Mouse (Mus musculus) testis, adult 2 months (tissue): Measurements from ENCODE around the gene Jade3.

Experiments used
- CTCF ChIP-seq: fragments of 200-500 bp; IDR thresholded peaks from 2 replicates; pipeline ENCODE4 v1.5.1; 2012; ENCODE audit warnings: low read depth, mild to moderate bottlenecking, inconsistent platforms, low read length, moderate library complexity; ENCODE audit not compliant: control insufficient read depth, insufficient read depth, insufficient replicate concordance
- POLR2A ChIP-seq: fragments of 200-500 bp; IDR thresholded peaks from 2 replicates; pipeline ENCODE4 v1.6.1; 2012; ENCODE audit warnings: low read depth, mild to moderate bottlenecking, inconsistent platforms, low read length, moderate library complexity; ENCODE audit not compliant: control insufficient read depth

DNA sequence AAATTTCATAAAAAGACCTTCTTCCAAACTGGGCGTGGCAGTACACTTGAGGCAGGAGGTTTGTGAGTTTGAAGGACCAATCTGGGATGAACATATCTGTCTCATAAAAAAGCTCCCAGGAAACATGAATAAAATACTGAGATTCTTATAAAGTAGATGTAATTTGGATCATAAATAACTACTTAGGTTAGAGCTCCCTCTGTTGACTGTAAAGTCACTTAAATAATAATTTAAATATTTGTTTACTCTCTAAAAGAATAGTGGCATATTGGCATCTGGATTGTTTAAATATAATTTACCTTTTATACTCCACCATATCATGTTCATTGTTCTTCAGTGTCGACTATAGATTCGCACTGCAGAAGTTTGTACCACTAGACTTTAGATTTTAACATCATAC lies 72.2 kb downstream of the Jade3 start:
- TF ChIP-seq POLR2A (no peak), CTCF (no peak)
